ENCODE assay signal across 7 mouse cellular contexts in the genomic region with DNA sequence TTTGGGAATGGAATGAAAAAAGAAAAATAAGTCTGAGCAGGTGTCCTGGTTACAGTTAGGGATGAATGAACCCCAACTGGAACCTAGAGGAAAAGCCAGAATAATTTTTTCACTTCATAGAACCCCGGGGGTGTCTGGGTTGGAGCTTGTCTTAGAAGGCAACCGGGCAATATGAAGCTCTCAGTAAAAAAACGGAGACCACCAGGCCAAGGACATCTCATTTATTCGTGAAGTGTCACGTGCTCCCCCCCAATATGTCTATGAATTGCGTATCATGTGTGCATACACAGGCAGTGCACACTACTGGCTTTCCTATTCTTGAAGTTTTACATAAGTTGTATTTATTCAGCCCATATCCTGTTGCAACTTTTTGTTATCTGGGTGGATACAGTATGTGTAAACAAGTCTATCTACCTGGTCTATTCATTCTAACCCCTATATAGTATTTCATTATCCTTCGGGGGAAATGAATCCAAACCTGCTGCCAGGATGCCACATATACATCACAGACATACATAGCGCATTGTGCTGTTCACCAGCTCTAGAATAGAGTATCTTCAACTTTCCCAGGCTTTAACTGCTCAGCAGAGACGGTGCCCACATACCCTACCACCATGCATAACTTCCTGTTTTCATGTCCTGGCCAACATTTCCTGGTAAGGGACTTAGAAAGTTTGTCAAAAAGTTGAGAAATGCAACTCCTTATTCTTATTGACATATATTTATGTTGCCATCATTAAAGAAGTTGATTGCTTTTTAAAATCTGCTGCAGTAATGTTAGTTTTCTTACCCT. TPM values are rescaled to one million over a fixed set of nuclear protein-coding genes. Genes with fewer than 3 reads are reported as not detected.
DNase-seq lines count a peak whose midpoint lies in the region; ATAC-seq and TF ChIP-seq lines count a peak whose summit lies in the region.

No protein-coding gene starts in this region.

- H3K27me3 ChIP-seq in neural tube, embryonic 11.5 days (ENCODE audit: control insufficient read depth, insufficient read depth, low read length), result no peaks in the 10 kb centered on the region
- H3K27me3 ChIP-seq in limb, embryonic 15.5 days, result no peaks in the 10 kb centered on the region
- no peaks in the 10 kb centered on the region for H3K27me3 ChIP-seq in stomach, embryonic 15.5 days (replicated peaks)

- peak overlapping the region; percentile 86 for H3K4me3 ChIP-seq in neural tube, embryonic 11.5 days (ENCODE audit: low read depth, low read length)
- H3K4me3 ChIP-seq in embryonic fibroblast, embryonic 13.5 days (ENCODE audit: insufficient read depth, low read length), result peak overlapping the region; percentile 60
- H3K4me3 ChIP-seq in limb, embryonic 15.5 days, result peak overlapping the region; percentile 84
- H3K4me3 ChIP-seq in stomach, embryonic 15.5 days (replicated peaks), result peak overlapping the region; percentile 80

- no peak overlapping the region for H3K27ac ChIP-seq in neural tube, embryonic 11.5 days (ENCODE audit: low read depth, low read length)
- H3K27ac ChIP-seq in embryonic fibroblast, embryonic 13.5 days (ENCODE audit: insufficient read depth, low read length), result no peak overlapping the region
- H3K27ac ChIP-seq in limb, embryonic 15.5 days, result no peak overlapping the region
- H3K27ac ChIP-seq in stomach, embryonic 15.5 days, result no peak overlapping the region

- H3K36me3 ChIP-seq in neural tube, embryonic 11.5 days (ENCODE audit: control insufficient read depth, insufficient read depth, low read length), result no peaks in the 10 kb centered on the region
- H3K36me3 ChIP-seq in limb, embryonic 15.5 days, result peaks cover 5% of the 10 kb centered on the region
- H3K36me3 ChIP-seq in stomach, embryonic 15.5 days, result peaks cover under 1% of the 10 kb centered on the region; the same call in 1 of the 2 replicates

- no peak for TF ChIP-seq POLR2A in embryonic fibroblast, embryonic 13.5 days (IDR thresholded peaks at IDR 0.05; ENCODE audit: low read depth, low read length)

- WGBS in neural tube, embryonic 11.5 days, result 63% methylated on average over 9 of the region's 9 CpGs
- WGBS in limb, embryonic 15.5 days, result 55% methylated on average over 9 of the region's 9 CpGs
- 47% methylated on average over 9 of the region's 9 CpGs for WGBS in stomach, embryonic 15.5 days

- H3K4me1 ChIP-seq in neural tube, embryonic 11.5 days (ENCODE audit: control insufficient read depth, insufficient read depth, low read length), result peaks cover 7% of the 10 kb centered on the region; the same call in 1 of the 2 replicates
- H3K4me1 ChIP-seq in embryonic fibroblast, embryonic 13.5 days (ENCODE audit: control insufficient read depth, insufficient read depth, low read length), result peaks cover 5% of the 10 kb centered on the region; the same call in 1 of the 2 replicates
- peaks cover 12% of the 10 kb centered on the region for H3K4me1 ChIP-seq in limb, embryonic 15.5 days
- H3K4me1 ChIP-seq in stomach, embryonic 15.5 days, result peaks cover 9% of the 10 kb centered on the region

- no peaks in the 10 kb centered on the region for H3K9me3 ChIP-seq in neural tube, embryonic 11.5 days (ENCODE audit: control insufficient read depth, low read length)
- H3K9me3 ChIP-seq in limb, embryonic 15.5 days, result no peaks in the 10 kb centered on the region
- H3K9me3 ChIP-seq in stomach, embryonic 15.5 days, result no peaks in the 10 kb centered on the region

- H3K4me2 ChIP-seq in neural tube, embryonic 11.5 days (ENCODE audit: low read depth), result peak overlapping the region; percentile 61
- H3K4me2 ChIP-seq in limb, embryonic 15.5 days, result peak overlapping the region; percentile 59
- peak overlapping the region; percentile 73 for H3K4me2 ChIP-seq in stomach, embryonic 15.5 days

- no peak for TF ChIP-seq CTCF in embryonic fibroblast, embryonic 13.5 days (IDR thresholded peaks at IDR 0.05; ENCODE audit: borderline replicate concordance, insufficient read depth, low read length)

- ATAC-seq in neural tube, embryonic 11.5 days (ENCODE audit: insufficient read depth, low FRiP score, low TSS enrichment), result no peak
- no peak for ATAC-seq in limb, embryonic 15.5 days (ENCODE audit: insufficient number of reproducible peaks, low FRiP score, low TSS enrichment, low read depth)
- ATAC-seq in stomach, embryonic 15.5 days (ENCODE audit: insufficient read depth, low FRiP score, low read depth), result no peak

- DNase-seq in neural tube, embryonic 11.5 days (ENCODE audit: low spot score), result no peak
- no peak for DNase-seq in neural tube, embryonic 10.5 days (ENCODE audit: extremely low spot score, low spot score)
- no peak for DNase-seq in layer of hippocampus, adult 9-10 months (ENCODE audit: low spot score)
- no peak for DNase-seq in gastrocnemius, postnatal 4 days (ENCODE audit: low spot score in 2 of 2)

- H3K9ac ChIP-seq in neural tube, embryonic 11.5 days (ENCODE audit: low read length), result peak overlapping the region; percentile 89
- H3K9ac ChIP-seq in limb, embryonic 15.5 days, result no peak overlapping the region
- peak overlapping the region; percentile 84; the same call in 1 of the 2 replicates for H3K9ac ChIP-seq in stomach, embryonic 15.5 days

RNA-seq across cellular contexts. Expression of a gene that starts 0.8 kb away (rescaled TPM):
- 8.6 and 10.6 TPM in 2 replicates for polyA plus RNA-seq in neural tube, embryonic 11.5 days (2014; fragmentation: Nextera tagmentation; extraction: Ambion mirVana)
- 26.4 and 28.1 TPM in 2 replicates for polyA plus RNA-seq in embryonic fibroblast, embryonic 13.5 days (2011; ENCODE audit: insufficient read length, low read depth, missing spikeins)
- 7.1 and 8.0 TPM in 2 replicates for polyA plus RNA-seq in limb, embryonic 15.5 days (2015; fragmentation: Nextera tagmentation; extraction: Ambion mirVana)
- 6.8 and 7.7 TPM in 2 replicates for polyA plus RNA-seq in stomach, embryonic 15.5 days (2015; fragmentation: Nextera tagmentation; extraction: Ambion mirVana)
- total RNA-seq in gastrocnemius, postnatal 4 days (2021), result 10 to 100 TPM; 25.8 to 26.4 TPM

RNA-seq across cellular contexts. Expression of a gene that starts 36.9 kb away (rescaled TPM):
- polyA plus RNA-seq in neural tube, embryonic 11.5 days (2014; fragmentation: Nextera tagmentation; extraction: Ambion mirVana), result 22.5 and 24.7 TPM in 2 replicates
- polyA plus RNA-seq in embryonic fibroblast, embryonic 13.5 days (2011; ENCODE audit: insufficient read length, low read depth, missing spikeins), result 19.2 and 21.1 TPM in 2 replicates
- polyA plus RNA-seq in limb, embryonic 15.5 days (2015; fragmentation: Nextera tagmentation; extraction: Ambion mirVana), result 18.9 and 19.2 TPM in 2 replicates
- 17.0 and 17.1 TPM in 2 replicates for polyA plus RNA-seq in stomach, embryonic 15.5 days (2015; fragmentation: Nextera tagmentation; extraction: Ambion mirVana)
- total RNA-seq in gastrocnemius, postnatal 4 days (2021), result 10 to 100 TPM; 19.1 to 22.8 TPM
